Mouse (Mus musculus) CH12.LX (cell line): ENCODE measurements around the gene Enkur. TPM values are rescaled to one million over a fixed set of nuclear protein-coding genes. Genes with fewer than 3 reads are reported as not detected.

Experiments used
- DNase-seq: peaks from one replicate; pipeline ENCODE4 v3.0.0-alpha.2; 2013; ENCODE audit errors: extremely low read depth
- H3K27ac ChIP-seq: 2 replicates; pipeline ENCODE4 v1.5.1; 2012; ENCODE audit warnings: low read depth, mild to moderate bottlenecking, control low read depth, moderate library complexity; ENCODE audit not compliant: insufficient read depth
- H3K27me3 ChIP-seq: replicated peaks from 2 replicates; pipeline ENCODE3; 2012; ENCODE audit warnings: inconsistent platforms
- H3K36me3 ChIP-seq, 2 experiments: replicated peaks in 1 of 2; 2 replicates each; pipeline versions ENCODE3 to v1.6.1; 2012; ENCODE audit warnings: inconsistent platforms in 1 of 2, low read length in 1 of 2, mild to moderate bottlenecking in 1 of 2, mixed read lengths in 1 of 2, moderate library complexity in 1 of 2; ENCODE audit not compliant: control insufficient read depth in 1 of 2, insufficient read depth in 1 of 2
- H3K4me1 ChIP-seq, 2 experiments: 2 replicates each; pipeline ENCODE4 v1.6.1; 2012; ENCODE audit warnings: inconsistent platforms in 1 of 2, moderate library complexity in 1 of 2; ENCODE audit not compliant: insufficient read depth in 2 of 2, control insufficient read depth in 1 of 2
- H3K4me2 ChIP-seq: 2 replicates; pipeline ENCODE4 v1.6.1; 2012; ENCODE audit warnings: low read depth, mild to moderate bottlenecking, control low read depth; ENCODE audit not compliant: poor library complexity, insufficient read depth, severe bottlenecking
- H3K4me3 ChIP-seq, 3 experiments: fragments of 150-350 bp in 1 of 3; sonication (generic) in 1 of 3; replicated peaks in 1 of 3; 2 replicates each; pipeline versions ENCODE3 to v1.5.1; 2011 to 2012; ENCODE audit warnings: low read depth in 2 of 3, low read length in 2 of 3, mild to moderate bottlenecking in 2 of 3, moderate library complexity in 2 of 3, control low read depth in 1 of 3, improper control_type of control experiment in 1 of 3, inconsistent platforms in 1 of 3, mixed read lengths in 1 of 3; ENCODE audit not compliant: poor library complexity in 1 of 3
- H3K79me2 ChIP-seq: replicated peaks from 2 replicates; pipeline ENCODE4 v1.6.1; 2012; ENCODE audit warnings: mild to moderate bottlenecking, moderate library complexity; ENCODE audit not compliant: control insufficient read depth, poor library complexity, insufficient read depth, severe bottlenecking; ENCODE audit errors: extremely low read depth
- H3K9ac ChIP-seq: 2 replicates; pipeline ENCODE4 v1.6.1; 2012; ENCODE audit warnings: low read depth, mild to moderate bottlenecking, control low read depth, moderate library complexity; ENCODE audit not compliant: insufficient read depth
- H3K9me3 ChIP-seq: replicated peaks from 2 replicates; pipeline ENCODE3; 2012; ENCODE audit warnings: low read length, inconsistent platforms, mixed read lengths
- BHLHE40 ChIP-seq: IDR thresholded peaks from 2 replicates; pipeline ENCODE4 v1.6.1; 2011; ENCODE audit warnings: mild to moderate bottlenecking, low read depth, low read length, improper control_type of control experiment
- CHD1 ChIP-seq: IDR thresholded peaks from 2 replicates; pipeline ENCODE4 v1.6.1; 2012; ENCODE audit warnings: low read depth, low read length, improper control_type of control experiment, inconsistent platforms
- CHD2 ChIP-seq: IDR thresholded peaks from 2 replicates; pipeline ENCODE4 v1.6.1; 2011; ENCODE audit warnings: low read length, improper control_type of control experiment
- CTCF ChIP-seq, 2 experiments: IDR thresholded peaks in 1 of 2; conservative IDR thresholded peaks in 1 of 2; 2 replicates each; pipeline ENCODE4 v1.5.1; 2011 to 2012; ENCODE audit warnings: low read depth in 2 of 2, low read length in 2 of 2, improper control_type of control experiment in 1 of 2, inconsistent platforms in 1 of 2, mild to moderate bottlenecking in 1 of 2, moderate library complexity in 1 of 2
- ELF1 ChIP-seq: IDR thresholded peaks from 2 replicates; pipeline ENCODE4 v1.6.1; 2014; ENCODE audit warnings: low read depth, mild to moderate bottlenecking, inconsistent platforms, low read length, improper control_type of control experiment
- EP300 ChIP-seq: IDR thresholded peaks from 2 replicates; pipeline ENCODE4 v1.6.1; 2011; ENCODE audit warnings: low read length, improper control_type of control experiment
- ETS1 ChIP-seq: conservative IDR thresholded peaks from 2 replicates; pipeline ENCODE4 v1.6.1; 2012; ENCODE audit warnings: low read depth, mild to moderate bottlenecking, inconsistent platforms, low read length, improper control_type of control experiment, moderate library complexity
- GABPA ChIP-seq: IDR thresholded peaks from 2 replicates; pipeline ENCODE4 v1.6.1; 2012; ENCODE audit warnings: low read depth, low read length, improper control_type of control experiment, inconsistent platforms; ENCODE audit not compliant: insufficient replicate concordance
- HCFC1 ChIP-seq: IDR thresholded peaks from 2 replicates; pipeline ENCODE4 v1.6.1; 2012; ENCODE audit warnings: low read depth, mild to moderate bottlenecking, inconsistent platforms, low read length, improper control_type of control experiment
- JUN ChIP-seq: IDR thresholded peaks from 2 replicates; pipeline ENCODE4 v1.6.1; 2011; ENCODE audit warnings: low read depth, mild to moderate bottlenecking, low read length, improper control_type of control experiment, moderate library complexity; ENCODE audit not compliant: insufficient read depth
- MAX ChIP-seq: IDR thresholded peaks from 2 replicates; pipeline ENCODE4 v1.6.1; 2011; ENCODE audit warnings: low read length, improper control_type of control experiment
- MAZ ChIP-seq: IDR thresholded peaks from 2 replicates; pipeline ENCODE4 v1.6.1; 2012; ENCODE audit warnings: low read depth, mild to moderate bottlenecking, inconsistent platforms, low read length, improper control_type of control experiment, moderate library complexity
- MEF2A ChIP-seq: IDR thresholded peaks from 2 replicates; pipeline ENCODE4 v1.6.1; 2014; ENCODE audit warnings: low read depth, mild to moderate bottlenecking, inconsistent platforms, low read length, improper control_type of control experiment, borderline replicate concordance
- MYC ChIP-seq: IDR thresholded peaks from 2 replicates; pipeline ENCODE4 v1.6.1; 2011; ENCODE audit warnings: low read depth, mild to moderate bottlenecking, improper control_type of control experiment, low read length
- PAX5 ChIP-seq: IDR thresholded peaks from 2 replicates; pipeline ENCODE4 v1.6.1; 2012; ENCODE audit warnings: low read length, inconsistent platforms, mixed read lengths
- POLR2A ChIP-seq: IDR thresholded peaks from 2 replicates; pipeline ENCODE4 v1.6.1; 2011; ENCODE audit warnings: low read depth, mild to moderate bottlenecking, improper control_type of control experiment, low read length
- SMC3 ChIP-seq: IDR thresholded peaks from 2 replicates; pipeline ENCODE4 v1.6.1; 2011; ENCODE audit warnings: low read depth, low read length, improper control_type of control experiment
- TCF12 ChIP-seq: IDR thresholded peaks from 2 replicates; pipeline ENCODE4 v1.6.1; 2014; ENCODE audit warnings: low read depth, mild to moderate bottlenecking, inconsistent platforms, low read length, improper control_type of control experiment
- UBTF ChIP-seq: IDR thresholded peaks from 2 replicates; pipeline ENCODE4 v1.6.1; 2012; ENCODE audit warnings: low read depth, mild to moderate bottlenecking, inconsistent platforms, low read length, improper control_type of control experiment, moderate library complexity
- USF1 ChIP-seq: IDR thresholded peaks from 2 replicates; pipeline ENCODE4 v1.6.1; 2014; ENCODE audit warnings: low read depth, mild to moderate bottlenecking, inconsistent platforms, low read length, improper control_type of control experiment
- ZC3H11A ChIP-seq: IDR thresholded peaks from 2 replicates; pipeline ENCODE4 v1.6.1; 2012; ENCODE audit warnings: low read depth, mild to moderate bottlenecking, inconsistent platforms, low read length, improper control_type of control experiment
- ZMIZ1 ChIP-seq: IDR thresholded peaks from 2 replicates; pipeline ENCODE4 v1.6.1; 2012; ENCODE audit warnings: low read depth, mild to moderate bottlenecking, inconsistent platforms, low read length, improper control_type of control experiment
- ZNF384 ChIP-seq: IDR thresholded peaks from 2 replicates; pipeline ENCODE4 v1.6.1; 2012; ENCODE audit warnings: low read depth, low read length, improper control_type of control experiment, inconsistent platforms
- dilution Hi-C: fragments of 300-500 bp; cut with MboI; formaldehyde crosslinking; loops from 2 replicates; pipeline ENCODE4 v1.14.3; 2020; ENCODE audit warnings: low sequenced_read_pairs; ENCODE audit not compliant: extremely low pct_unique_long_range_greater_than_20kb, extremely low pct_ligation_motif_present
- in situ Hi-C: fragments of 300-500 bp; cut with MboI; formaldehyde crosslinking; loops from 3 replicates; pipeline ENCODE4 v1.14.3; 2019; ENCODE audit warnings: low sequenced_read_pairs, low pct_ligation_motif_present, low pct_unique_long_range_greater_than_20kb, mixed read lengths
- polyA plus RNA-seq: library from polyadenylated mRNA; unstranded; fragments of >175 nt; gene quantifications from 2 replicates; pipeline ENCODE4 v1.2.1, GENCODE M21; 2012; ENCODE audit warnings: low read depth; ENCODE audit not compliant: insufficient read length
- total RNA-seq, 2 experiments: library from RNA; depleted of rRNA; stranded (reverse); fragments of 300-350 nt in 1 of 2; fragments of >200 nt in 1 of 2; gene quantifications; 2 replicates each; pipeline ENCODE4 v1.2.3; 2012 to 2014

Enkur gene
- total and polyA plus RNA-seq, 3 experiments: 0.13 to 0.64 (median 0.39) TPM

GRCm38 (mm10) chr2:21211361-21211760 is 6.2 kb upstream of the Enkur start:
- dilution Hi-C loops: no loop called here
- no peak for DNase-seq
- H3K9ac ChIP-seq: no peak overlapping the region
- H3K36me3 ChIP-seq: peaks cover 2 to 34% of the 10 kb centered on the region in 2 experiments
- H3K4me3 ChIP-seq: no peak overlapping the region
- H3K79me2 ChIP-seq: no peaks in the 10 kb centered on the region
- H3K4me2 ChIP-seq: no peak overlapping the region
- TF ChIP-seq ZC3H11A: no peak
- no peak for TF ChIP-seq CTCF (conservative IDR thresholded peaks at IDR 0.05 in 1 of 2, IDR thresholded peaks at IDR 0.05 in 1 of 2; ENCODE audit: low read depth in 2 of 2, low read length in 2 of 2)
- no peak for TF ChIP-seq CHD2
- no peak for TF ChIP-seq HCFC1
- TF ChIP-seq MAX: no peak
- TF ChIP-seq TCF12: no peak
- TF ChIP-seq POLR2A: no peak
- TF ChIP-seq GABPA: no peak
- TF ChIP-seq, all 38 proteins: peak for 0
- in situ Hi-C loops: no loop called here
- H3K27ac ChIP-seq: no peak overlapping the region
- no peaks in the 10 kb centered on the region for H3K9me3 ChIP-seq
- no peaks in the 10 kb centered on the region for H3K27me3 ChIP-seq
- peaks cover 6 to 17% of the 10 kb centered on the region in 2 experiments for H3K4me1 ChIP-seq

GRCm38 (mm10) chr2:21206278-21206677 is 1.1 kb upstream of the Enkur start:
- dilution Hi-C loops (no loop called here), in situ Hi-C loops (no loop called here)
- Histone ChIP-seq H3K4me3 (peak overlapping the region; percentile 63 to 71 (median 70)), H3K79me2 (no peaks in the 10 kb centered on the region), H3K27ac (no peak overlapping the region), H3K9ac (peak overlapping the region; percentile 57; the same call in 1 of the 2 replicates), H3K36me3 (peaks cover 0 to 5% of the 10 kb centered on the region in 2 experiments), H3K9me3 (no peaks in the 10 kb centered on the region), H3K4me2 (peak overlapping the region; percentile 90), H3K4me1 (peaks cover 3 to 8% of the 10 kb centered on the region in 2 experiments; a peak in 3 of 4 replicates), H3K27me3 (no peaks in the 10 kb centered on the region)
- DNase-seq: no peak
- no peak for TF ChIP-seq JUN
- TF ChIP-seq PAX5: no peak
- no peak for TF ChIP-seq USF1
- no peak for TF ChIP-seq CHD2
- no peak for TF ChIP-seq POLR2A
- no peak for TF ChIP-seq ZNF384
- no peak for TF ChIP-seq CHD1
- no peak for TF ChIP-seq BHLHE40
- TF ChIP-seq EP300: no peak
- no peak for TF ChIP-seq MEF2A
- TF ChIP-seq UBTF: no peak
- no peak for TF ChIP-seq MYC
- TF ChIP-seq ELF1: no peak
- no peak for TF ChIP-seq ETS1
- no peak for TF ChIP-seq ZMIZ1
- TF ChIP-seq CTCF (conservative IDR thresholded peaks at IDR 0.05 in 1 of 2, IDR thresholded peaks at IDR 0.05 in 1 of 2; ENCODE audit: low read depth in 2 of 2, low read length in 2 of 2): no peak
- no peak for TF ChIP-seq MAZ
- no peak for TF ChIP-seq SMC3
